Mouse (Mus musculus): ENCODE data around the gene Zfp84. TPM values are rescaled to one million over a fixed set of nuclear protein-coding genes. Genes with fewer than 3 reads are reported as not detected.

Zfp84 gene
- polyA plus RNA-seq, 1 experiment = not detected

DNA sequence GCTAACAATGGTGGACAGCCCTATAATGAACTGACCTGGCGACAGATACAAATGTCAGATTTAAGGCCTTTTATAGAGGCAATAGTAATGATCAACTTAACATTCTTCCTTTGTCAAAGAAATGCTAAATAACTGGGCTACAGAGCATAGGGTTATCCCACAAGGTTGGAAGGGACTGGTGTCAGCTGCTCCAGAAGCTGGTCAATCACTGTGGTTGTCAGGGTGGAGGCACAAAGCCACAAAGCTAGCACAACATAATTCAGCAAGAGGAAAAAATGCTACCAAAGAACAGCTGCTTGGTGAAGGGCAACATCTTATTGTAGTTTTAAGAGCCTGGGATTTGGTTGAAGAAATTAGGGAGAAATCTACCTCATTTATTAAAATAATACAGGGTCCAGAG lies 43.9 kb downstream of the Zfp84 start:
- no peak overlapping the region for H3K27ac ChIP-seq (ENCODE audit: insufficient read depth, low read depth, low read length)
- H3K4me1 ChIP-seq (ENCODE audit: control insufficient read depth, insufficient read depth, low read length) = peaks cover 8% of the 10 kb centered on the region
- H3K4me3 ChIP-seq (ENCODE audit: insufficient read depth, low read depth, low read length) = no peak overlapping the region
- 85% methylated on average over 1 of the region's 1 CpGs for WGBS
- TF ChIP-seq CTCF (IDR thresholded peaks at IDR 0.05; ENCODE audit: insufficient read depth, low read depth, low read length) (no peak), POLR2A (IDR thresholded peaks at IDR 0.05; ENCODE audit: insufficient read depth, low read depth, low read length) (no peak)

DNA sequence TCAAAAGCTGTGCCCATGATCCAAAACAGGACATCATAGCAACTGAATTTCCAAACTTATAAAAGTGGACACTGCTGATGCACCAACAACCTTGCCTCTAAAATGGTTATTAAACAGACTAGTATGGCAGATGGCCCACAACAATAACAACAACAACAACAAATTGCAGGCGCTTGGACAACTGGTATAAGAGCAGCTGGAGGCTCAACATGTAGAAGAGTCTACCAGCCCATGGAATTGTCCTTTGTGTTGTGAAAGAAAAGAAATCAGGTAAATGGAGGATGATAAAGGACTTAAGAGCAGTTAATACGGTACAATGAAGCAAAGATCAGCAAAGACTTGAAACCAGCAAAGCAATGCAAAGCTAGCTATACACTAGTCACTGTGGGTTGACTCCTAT lies 46.0 kb downstream of the Zfp84 start:
- no peak overlapping the region for H3K4me3 ChIP-seq (ENCODE audit: insufficient read depth, low read depth, low read length)
- TF ChIP-seq POLR2A (IDR thresholded peaks at IDR 0.05; ENCODE audit: insufficient read depth, low read depth, low read length) (no peak), CTCF (IDR thresholded peaks at IDR 0.05; ENCODE audit: insufficient read depth, low read depth, low read length) (no peak)
- no peak overlapping the region for H3K27ac ChIP-seq (ENCODE audit: insufficient read depth, low read depth, low read length)
- 86% methylated on average over 2 of the region's 2 CpGs for WGBS
- H3K4me1 ChIP-seq (ENCODE audit: control insufficient read depth, insufficient read depth, low read length) = peaks cover 8% of the 10 kb centered on the region

DNA sequence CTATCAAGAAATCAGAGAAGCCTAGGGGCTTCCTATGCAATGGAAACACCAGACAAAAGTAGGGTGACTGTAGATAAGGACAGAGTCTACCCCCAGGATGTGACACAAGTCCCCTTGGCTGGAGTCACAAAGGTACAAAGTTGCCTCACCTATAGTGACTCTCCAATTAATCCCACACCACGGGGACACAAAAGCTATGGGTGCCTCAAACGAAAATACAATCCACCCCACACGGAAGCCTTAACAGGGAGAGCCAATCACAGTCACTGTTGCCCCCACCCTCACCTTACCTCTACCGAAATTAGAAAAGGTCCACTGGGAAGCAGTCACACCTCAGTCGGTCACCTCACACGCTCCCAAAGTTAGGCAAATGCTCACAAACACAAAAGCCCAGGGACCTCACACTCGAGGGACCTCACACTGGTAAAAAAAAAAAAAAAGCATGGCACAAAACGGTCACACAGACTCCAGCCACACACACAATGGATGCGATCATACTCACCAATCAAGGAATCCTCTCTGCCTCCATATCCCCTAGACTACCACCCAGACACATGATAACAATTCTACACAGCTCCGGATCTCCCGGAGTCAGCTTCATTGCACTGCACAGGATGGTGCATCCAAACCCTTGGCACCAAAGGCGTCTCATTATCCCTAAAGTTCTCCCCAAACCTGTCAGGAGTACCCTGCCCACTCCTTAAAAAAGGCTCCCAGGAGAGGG lies 46.9 kb downstream of the Zfp84 start:
- H3K4me3 ChIP-seq (ENCODE audit: insufficient read depth, low read depth, low read length) = peak overlapping the region; percentile 69
- TF ChIP-seq CTCF (IDR thresholded peaks at IDR 0.05; ENCODE audit: insufficient read depth, low read depth, low read length) (no peak), POLR2A (IDR thresholded peaks at IDR 0.05; ENCODE audit: insufficient read depth, low read depth, low read length) (peak; percentile 3; the same call in 1 of the 2 replicates)
- H3K4me1 ChIP-seq (ENCODE audit: control insufficient read depth, insufficient read depth, low read length) = peaks cover 8% of the 10 kb centered on the region
- peak overlapping the region; percentile 37 for H3K27ac ChIP-seq (ENCODE audit: insufficient read depth, low read depth, low read length)
- under 1% methylated on average over 12 of the region's 12 CpGs for WGBS

DNA sequence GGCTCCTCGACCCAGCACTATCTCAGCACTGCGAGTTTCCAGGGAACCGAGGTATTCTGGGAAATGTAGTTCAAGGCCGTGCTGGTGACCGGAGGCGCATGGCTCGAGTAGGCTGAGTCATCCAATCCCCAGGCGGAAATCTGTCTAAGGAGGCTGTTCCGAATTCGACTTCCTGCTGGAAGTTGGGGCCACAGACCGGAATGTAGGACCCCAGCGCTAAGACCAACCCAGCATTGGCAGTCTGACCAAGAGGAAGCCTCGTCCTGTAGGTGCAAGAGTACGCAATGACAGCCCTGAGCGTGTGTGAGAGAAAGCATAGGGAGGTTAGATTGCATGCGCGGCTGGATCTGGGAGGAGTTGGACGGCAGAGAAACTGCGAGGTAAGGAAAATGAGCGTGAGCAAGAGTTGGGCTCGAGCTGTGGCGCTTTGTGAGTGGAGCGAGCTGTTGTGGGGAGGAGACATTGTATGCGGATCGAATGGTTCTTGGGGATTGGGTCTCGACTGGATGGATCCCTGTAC lies 47.6 kb downstream of the Zfp84 start, which contains the start of gene Zfp790:
TSS of gene Zfp790 (plus strand) at position 205 of the 520 bp plus-strand sequence.
- Histone ChIP-seq H3K4me3 (ENCODE audit: insufficient read depth, low read depth, low read length) (peak within 1 kb of the TSS; percentile 69), H3K27ac (ENCODE audit: insufficient read depth, low read depth, low read length) (peak within 1 kb of the TSS; percentile 64), H3K4me1 (ENCODE audit: control insufficient read depth, insufficient read depth, low read length) (peaks cover 8% of the 10 kb centered on the region)
- TF ChIP-seq POLR2A (IDR thresholded peaks at IDR 0.05; ENCODE audit: insufficient read depth, low read depth, low read length) = peak; percentile 59
- TF ChIP-seq CTCF (IDR thresholded peaks at IDR 0.05; ENCODE audit: insufficient read depth, low read depth, low read length) = no peak
- under 1% methylated on average over 26 of the region's 26 CpGs for WGBS

DNA sequence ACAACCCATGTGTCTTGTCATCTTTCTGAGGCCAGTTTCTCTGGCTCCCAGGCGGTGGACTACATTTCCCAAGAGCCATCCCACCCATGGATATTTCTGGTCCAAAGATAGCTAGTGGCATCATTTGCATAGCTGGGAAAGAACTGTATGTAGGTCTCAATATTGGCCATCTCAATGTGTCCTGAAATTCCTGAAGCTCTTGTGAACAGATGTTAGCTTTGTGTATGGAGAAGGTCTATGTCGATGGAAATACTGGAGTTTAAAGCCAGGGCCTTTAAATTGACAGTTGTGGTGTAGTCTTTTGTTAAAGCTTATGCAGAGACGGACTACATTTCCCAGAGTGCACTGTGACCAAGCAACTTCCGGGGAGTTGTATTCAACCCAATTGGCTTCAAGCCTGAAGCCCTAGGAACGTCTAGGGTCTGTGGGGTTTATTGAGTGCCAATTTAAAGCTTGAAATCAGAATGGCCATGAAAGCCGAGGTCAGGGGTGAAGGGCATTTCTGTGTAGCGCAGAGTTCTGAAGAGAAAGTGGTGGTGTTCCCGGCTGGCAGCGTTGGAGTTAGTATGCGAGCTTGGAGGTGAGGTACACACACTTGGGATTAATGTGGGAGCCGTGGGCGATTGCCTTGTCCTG lies 50.4 kb downstream of the Zfp84 start:
- 1% methylated on average over 12 of the region's 12 CpGs for WGBS
- Histone ChIP-seq H3K4me3 (ENCODE audit: insufficient read depth, low read depth, low read length) (peak overlapping the region; percentile 70), H3K4me1 (ENCODE audit: control insufficient read depth, insufficient read depth, low read length) (peaks cover 8% of the 10 kb centered on the region), H3K27ac (ENCODE audit: insufficient read depth, low read depth, low read length) (no peak overlapping the region)
- TF ChIP-seq POLR2A (IDR thresholded peaks at IDR 0.05; ENCODE audit: insufficient read depth, low read depth, low read length) (no peak), CTCF (IDR thresholded peaks at IDR 0.05; ENCODE audit: insufficient read depth, low read depth, low read length) (no peak)

DNA sequence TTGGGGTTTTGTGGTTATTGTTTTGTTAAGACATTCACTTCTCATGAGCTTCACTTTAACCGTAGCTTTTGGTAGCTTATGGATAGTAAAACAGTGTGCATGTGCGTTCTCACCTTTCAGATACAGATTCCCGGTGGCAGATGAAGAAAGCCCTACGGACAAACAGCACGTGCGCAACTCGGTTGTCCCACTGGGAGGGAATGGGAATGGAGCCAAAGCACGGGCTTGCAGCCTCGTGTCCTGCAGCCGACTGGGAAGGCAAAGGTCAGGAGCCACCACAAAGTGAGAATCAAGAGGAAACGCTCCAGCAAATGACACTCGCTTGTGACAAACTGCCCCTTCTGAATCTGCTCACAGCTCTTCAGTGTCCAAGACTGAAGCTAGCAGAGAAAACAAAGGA lies 59.6 kb downstream of the Zfp84 start:
- no peak for TF ChIP-seq CTCF (IDR thresholded peaks at IDR 0.05; ENCODE audit: insufficient read depth, low read depth, low read length)
- TF ChIP-seq POLR2A (IDR thresholded peaks at IDR 0.05; ENCODE audit: insufficient read depth, low read depth, low read length) = no peak
- H3K27ac ChIP-seq (ENCODE audit: insufficient read depth, low read depth, low read length) = no peak overlapping the region
- no peaks in the 10 kb centered on the region for H3K4me1 ChIP-seq (ENCODE audit: control insufficient read depth, insufficient read depth, low read length)
- H3K4me3 ChIP-seq (ENCODE audit: insufficient read depth, low read depth, low read length) = no peak overlapping the region
- WGBS = 90% methylated on average over 12 of the region's 12 CpGs

Other genes with a start within 250 kb of the Zfp84 start
- gene Sipa1l3, start 249.9 kb upstream of the Zfp84 start, polyA plus RNA-seq (2012; ENCODE audit: insufficient read depth, insufficient read length, low replicate concordance, missing spikeins) = not detected in 2 replicates
- gene Catsperg2, start 41.5 kb upstream of the Zfp84 start, polyA plus RNA-seq (2012; ENCODE audit: insufficient read depth, insufficient read length, low replicate concordance, missing spikeins) = not detected in 2 replicates
- gene Zfp30, start 15.4 kb downstream of the Zfp84 start, polyA plus RNA-seq (2012; ENCODE audit: insufficient read depth, insufficient read length, low replicate concordance, missing spikeins) = not detected in 2 replicates
- gene Zfp790, start 47.6 kb downstream of the Zfp84 start, polyA plus RNA-seq (2012; ENCODE audit: insufficient read depth, insufficient read length, low replicate concordance, missing spikeins) = not detected in 2 replicates
- not detected in 2 replicates for gene Zfp940, start 85.1 kb downstream of the Zfp84 start, polyA plus RNA-seq (2012; ENCODE audit: insufficient read depth, insufficient read length, low replicate concordance, missing spikeins)
- not detected in 2 replicates for gene Zfp420, start 91.4 kb downstream of the Zfp84 start, polyA plus RNA-seq (2012; ENCODE audit: insufficient read depth, insufficient read length, low replicate concordance, missing spikeins)
- not detected in 2 replicates for gene Zfp27, start 138.0 kb downstream of the Zfp84 start, polyA plus RNA-seq (2012; ENCODE audit: insufficient read depth, insufficient read length, low replicate concordance, missing spikeins)
- gene Zfp383, start 139.7 kb downstream of the Zfp84 start, polyA plus RNA-seq (2012; ENCODE audit: insufficient read depth, insufficient read length, low replicate concordance, missing spikeins) = not detected in 2 replicates
- not detected in 2 replicates for gene Zfp74, start 185.5 kb downstream of the Zfp84 start, polyA plus RNA-seq (2012; ENCODE audit: insufficient read depth, insufficient read length, low replicate concordance, missing spikeins)
- not detected in 2 replicates for gene Zfp568, start 215.4 kb downstream of the Zfp84 start, polyA plus RNA-seq (2012; ENCODE audit: insufficient read depth, insufficient read length, low replicate concordance, missing spikeins)